Mouse (Mus musculus) testis, adult 2 months (tissue): Measurements from ENCODE around the gene Srebf2. TPM values are rescaled to one million over a fixed set of nuclear protein-coding genes. Genes with fewer than 3 reads are reported as not detected.

Experiments
- H3K27ac ChIP-seq: fragments of 200-500 bp; 2 replicates; pipeline ENCODE4 v1.5.1; 2012; ENCODE audit warnings: low read depth, low read length; ENCODE audit not compliant: control insufficient read depth, insufficient read depth
- H3K27me3 ChIP-seq: fragments of 200-500 bp; 2 replicates; pipeline ENCODE4 v1.6.1; 2012; ENCODE audit warnings: mild to moderate bottlenecking, low read length, moderate library complexity; ENCODE audit not compliant: control insufficient read depth, insufficient read depth
- H3K36me3 ChIP-seq: fragments of 200-500 bp; 2 replicates; pipeline ENCODE4 v1.6.1; 2012; ENCODE audit warnings: mild to moderate bottlenecking, low read length; ENCODE audit not compliant: control insufficient read depth, insufficient read depth
- H3K4me1 ChIP-seq: fragments of 200-500 bp; 2 replicates; pipeline ENCODE4 v1.6.1; 2012; ENCODE audit warnings: low read length; ENCODE audit not compliant: control insufficient read depth, insufficient read depth
- H3K4me3 ChIP-seq: fragments of 200-500 bp; 2 replicates; pipeline ENCODE4 v1.5.1; 2012; ENCODE audit warnings: low read depth, mild to moderate bottlenecking, low read length, moderate library complexity, mixed read lengths; ENCODE audit not compliant: control insufficient read depth
- CTCF ChIP-seq: fragments of 200-500 bp; IDR thresholded peaks from 2 replicates; pipeline ENCODE4 v1.5.1; 2012; ENCODE audit warnings: low read depth, mild to moderate bottlenecking, inconsistent platforms, low read length, moderate library complexity; ENCODE audit not compliant: control insufficient read depth, insufficient read depth, insufficient replicate concordance
- POLR2A ChIP-seq: fragments of 200-500 bp; IDR thresholded peaks from 2 replicates; pipeline ENCODE4 v1.6.1; 2012; ENCODE audit warnings: low read depth, mild to moderate bottlenecking, inconsistent platforms, low read length, moderate library complexity; ENCODE audit not compliant: control insufficient read depth
- polyA plus RNA-seq: library from polyadenylated mRNA; depleted of rRNA; stranded (reverse); fragments of >200 nt; gene quantifications from 2 replicates; pipeline ENCODE4 v1.2.3, GENCODE M21; 2012

The Srebf2 gene
- polyA plus RNA-seq, 1 experiment: 36.2 TPM

- H3K36me3 ChIP-seq: no peaks in the 10 kb centered on the region
These were observed 56.8 kb downstream of the Srebf2 start for GRCm38 (mm10) chr15:82203611-82204351.

GRCm38 (mm10) chr15:82204680-82205371 is 57.8 kb downstream of the Srebf2 start:
- Histone ChIP-seq H3K27ac (no peak overlapping the region), H3K4me3 (no peak overlapping the region), H3K27me3 (no peaks in the 10 kb centered on the region), H3K36me3 (no peaks in the 10 kb centered on the region), H3K4me1 (peaks cover 12% of the 10 kb centered on the region)
- TF ChIP-seq POLR2A (no peak), CTCF (no peak)

More at GRCm38 (mm10) chr15:82203611-82204351, 56.8 kb downstream of the Srebf2 start:
- peaks cover 12% of the 10 kb centered on the region for H3K4me1 ChIP-seq
- H3K4me3 ChIP-seq: no peak overlapping the region
- H3K27ac ChIP-seq: no peak overlapping the region
- TF ChIP-seq POLR2A: no peak
- TF ChIP-seq CTCF: no peak
- H3K27me3 ChIP-seq: no peaks in the 10 kb centered on the region

- no peak for TF ChIP-seq POLR2A
- TF ChIP-seq CTCF: no peak
- Histone ChIP-seq H3K27ac (no peak overlapping the region), H3K4me3 (no peak overlapping the region), H3K27me3 (no peaks in the 10 kb centered on the region), H3K36me3 (no peaks in the 10 kb centered on the region), H3K4me1 (peaks cover 14% of the 10 kb centered on the region)
These were observed 59.6 kb downstream of the Srebf2 start for GRCm38 (mm10) chr15:82206365-82207104.

GRCm38 (mm10) chr15:82207105-82207459 is 60.1 kb downstream of the Srebf2 start:
- no peak for TF ChIP-seq CTCF
- TF ChIP-seq POLR2A: no peak
- Histone ChIP-seq H3K27me3 (no peaks in the 10 kb centered on the region), H3K27ac (no peak overlapping the region), H3K4me1 (peaks cover 19% of the 10 kb centered on the region), H3K4me3 (no peak overlapping the region; the same call in 1 of the 2 replicates), H3K36me3 (no peaks in the 10 kb centered on the region)

- Histone ChIP-seq H3K27ac (no peak overlapping the region), H3K4me1 (peaks cover 24% of the 10 kb centered on the region), H3K36me3 (no peaks in the 10 kb centered on the region), H3K4me3 (no peak overlapping the region; the same call in 1 of the 2 replicates), H3K27me3 (no peaks in the 10 kb centered on the region)
- TF ChIP-seq CTCF: no peak
- no peak for TF ChIP-seq POLR2A
These were observed 60.7 kb downstream of the Srebf2 start for GRCm38 (mm10) chr15:82207504-82208219.

GRCm38 (mm10) chr15:82208307-82208706 is 61.3 kb downstream of the Srebf2 start:
- Histone ChIP-seq H3K27me3 (no peaks in the 10 kb centered on the region), H3K4me3 (no peak overlapping the region), H3K27ac (no peak overlapping the region), H3K4me1 (peaks cover 24% of the 10 kb centered on the region), H3K36me3 (no peaks in the 10 kb centered on the region)
- no peak for TF ChIP-seq POLR2A
